Mouse (Mus musculus) small intestine, adult 2 months (tissue): ENCODE data around the gene Lrrc8d.

Experiments
- CTCF ChIP-seq: fragments of 200-500 bp; IDR thresholded peaks from 2 replicates; pipeline ENCODE4 v1.5.1; 2012; ENCODE audit warnings: low read depth, mild to moderate bottlenecking, control low read depth, inconsistent platforms, low read length, moderate library complexity, mixed read lengths; ENCODE audit not compliant: insufficient replicate concordance, insufficient read length; ENCODE audit errors: extremely low read depth
- POLR2A ChIP-seq: fragments of 200-500 bp; IDR thresholded peaks from 2 replicates; pipeline ENCODE4 v1.6.1; 2012; ENCODE audit warnings: low read depth, mild to moderate bottlenecking, control low read depth, inconsistent platforms, low read length, moderate library complexity

DNA sequence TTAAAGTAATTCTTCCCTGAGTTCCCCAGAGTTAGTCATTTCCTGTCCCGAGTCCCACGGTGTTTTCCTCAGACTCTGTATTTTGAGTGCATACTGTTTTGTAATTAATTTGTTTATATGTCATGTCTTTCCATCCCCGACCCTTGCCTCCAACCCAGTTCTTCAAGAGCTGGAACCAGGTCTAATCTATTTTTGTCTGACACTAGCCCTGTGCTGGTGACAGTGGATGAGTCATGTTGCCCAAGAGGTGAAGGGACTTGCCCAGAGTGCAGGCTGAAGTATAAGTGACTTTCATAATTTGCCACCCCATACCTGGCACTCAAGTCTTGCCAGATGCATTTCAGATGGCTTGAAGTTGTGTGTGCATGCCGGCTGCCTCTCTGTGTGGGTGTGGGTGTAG lies 98.7 kb downstream of the Lrrc8d start:
- no peak for TF ChIP-seq CTCF
- TF ChIP-seq POLR2A, result no peak
